Mouse (Mus musculus): ENCODE data around the gene Cyb561d2.

Cyb561d2 gene

GRCm38 (mm10) chr9:107520331-107520730 is 21.7 kb downstream of the Cyb561d2 start:
- DNase-seq: no peak

DNA sequence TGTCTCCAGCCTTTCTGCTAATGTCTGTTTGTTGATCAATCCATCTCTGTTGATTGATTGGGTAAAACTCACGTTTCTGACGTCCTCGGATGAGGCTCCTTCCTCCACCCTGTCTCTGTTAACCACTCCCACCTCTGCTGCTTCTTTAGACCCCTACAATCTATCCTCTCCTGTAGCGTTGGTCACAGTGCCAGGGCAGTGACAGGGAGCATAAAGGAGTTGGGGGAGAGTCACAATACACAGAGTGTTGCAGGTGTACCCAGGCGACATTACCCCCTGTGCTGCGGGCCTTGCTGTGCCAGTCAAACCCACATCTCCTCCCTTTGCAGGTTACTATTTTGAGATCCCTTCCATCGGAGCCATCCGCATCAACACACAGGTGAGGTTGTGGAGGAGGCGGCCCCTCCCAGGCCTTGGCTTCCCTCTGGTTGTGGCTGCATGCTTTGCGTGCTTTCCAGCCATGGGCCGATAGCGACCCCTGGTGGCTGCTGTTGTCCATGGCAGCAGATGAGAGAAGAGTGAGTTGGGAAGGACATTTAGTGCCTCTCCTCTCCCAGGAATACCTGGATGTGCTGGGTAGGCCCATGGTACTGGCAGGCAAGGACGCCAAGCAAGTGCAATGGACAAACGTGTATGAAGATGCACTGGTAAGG is 27.6 kb downstream of the Cyb561d2 start:
- peak; percentile 86 to 87 for DNase-seq

DNA sequence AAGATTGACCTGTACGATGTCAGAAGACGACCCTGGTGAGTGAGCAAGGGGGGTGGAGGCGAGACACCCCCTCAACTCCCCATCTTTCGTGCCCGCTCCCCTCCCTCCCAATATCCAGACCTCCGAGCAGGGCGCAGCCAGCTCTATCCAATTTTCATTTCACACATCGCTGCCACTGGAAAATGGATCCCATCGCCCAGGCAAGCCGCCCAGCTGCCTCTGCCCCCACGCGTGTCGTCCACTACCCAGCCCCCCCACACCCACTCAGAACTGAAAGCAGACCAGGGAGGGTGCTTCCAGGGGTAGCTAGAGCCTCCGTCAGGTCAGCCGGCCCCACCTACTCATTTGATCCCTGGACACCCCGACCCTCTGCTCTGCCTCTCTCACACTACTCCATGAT is 29.7 kb downstream of the Cyb561d2 start:
- no peak for DNase-seq

- no peak for DNase-seq
Observed at GRCm38 (mm10) chr9:107511436-107511835, 30.6 kb downstream of the Cyb561d2 start.

DNA sequence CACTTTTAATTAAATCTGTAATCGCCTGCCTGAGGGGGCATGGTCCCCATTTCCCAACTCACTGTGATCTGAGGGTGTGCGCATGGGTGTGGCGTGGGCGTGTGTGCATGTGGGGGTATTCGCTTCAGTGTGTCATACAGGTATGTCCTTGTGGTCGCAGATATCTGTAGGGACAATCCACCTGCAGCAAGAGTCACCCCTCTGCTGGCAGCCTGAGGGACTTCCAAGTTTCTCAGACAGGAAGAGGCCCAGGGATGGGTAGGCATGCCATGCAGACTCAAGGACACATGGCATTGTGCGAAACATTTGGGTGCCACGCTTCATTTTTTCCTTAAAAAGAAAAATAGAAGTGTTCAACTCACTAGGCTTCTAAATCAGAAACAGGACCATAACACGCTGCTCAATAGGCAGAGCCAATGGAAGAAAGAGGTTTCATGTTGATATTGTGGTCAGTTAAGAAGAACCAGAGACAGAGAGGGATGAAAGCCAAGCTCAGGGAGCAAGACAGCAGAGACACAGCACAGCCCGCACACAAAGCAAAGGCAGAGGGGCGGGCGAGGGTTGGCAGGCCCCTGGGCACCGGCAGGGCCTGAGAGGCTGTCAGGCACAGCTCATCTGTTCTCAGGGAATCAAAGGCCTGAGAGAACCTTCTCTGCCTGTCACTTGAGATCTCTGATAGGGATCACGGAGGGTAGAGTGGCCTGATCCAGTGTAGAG is 31.5 kb downstream of the Cyb561d2 start:
- no peak for DNase-seq

- no peak for DNase-seq
Observed at GRCm38 (mm10) chr9:107508266-107508665, 33.7 kb downstream of the Cyb561d2 start.

DNA sequence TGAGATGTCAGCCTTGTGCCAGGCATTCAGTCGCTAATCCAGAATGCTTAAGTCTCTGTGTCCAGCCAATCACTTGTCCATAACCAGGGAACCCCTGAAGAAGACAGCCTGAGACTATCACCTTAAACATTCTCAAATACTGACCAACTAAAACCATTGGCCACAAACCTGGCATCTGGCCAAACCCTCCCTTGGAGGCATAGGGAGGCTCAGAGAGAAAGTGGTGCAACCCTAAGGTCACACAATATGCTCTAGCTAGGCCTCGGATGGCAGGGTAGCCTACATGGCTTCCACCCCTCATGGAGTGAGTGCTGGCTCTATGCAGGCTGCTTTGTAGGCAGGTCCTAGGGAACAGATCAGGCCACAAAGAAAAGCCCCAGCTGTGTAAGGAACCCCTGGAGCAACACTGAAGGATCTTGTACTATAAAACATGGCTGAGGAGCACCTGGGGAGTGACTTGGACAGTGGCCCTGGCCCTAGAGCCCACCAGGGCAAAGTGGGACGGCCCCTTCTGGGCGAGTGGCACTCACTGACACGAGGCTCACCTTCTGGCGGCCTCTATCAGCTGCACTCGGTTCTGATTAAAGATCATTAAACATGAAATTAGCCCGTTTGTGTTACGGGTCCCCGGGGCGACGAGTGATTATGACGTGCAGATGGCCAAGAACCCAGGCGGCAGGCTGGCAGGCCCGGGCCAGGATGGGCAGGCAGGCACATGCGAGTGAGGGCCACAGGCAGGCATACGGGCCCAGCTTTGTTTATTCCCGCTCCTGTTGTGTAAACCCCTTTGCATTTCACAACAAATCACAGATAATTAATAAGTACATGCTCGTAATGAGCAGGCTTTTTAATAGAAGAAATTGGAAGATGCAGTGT is 37.1 kb downstream of the Cyb561d2 start:
- no peak for DNase-seq

GRCm38 (mm10) chr9:107502131-107502846 is 39.7 kb downstream of the Cyb561d2 start:
- no peak for DNase-seq

GRCm38 (mm10) chr9:107500708-107501286 is 41.2 kb downstream of the Cyb561d2 start:
- no peak for DNase-seq

DNA sequence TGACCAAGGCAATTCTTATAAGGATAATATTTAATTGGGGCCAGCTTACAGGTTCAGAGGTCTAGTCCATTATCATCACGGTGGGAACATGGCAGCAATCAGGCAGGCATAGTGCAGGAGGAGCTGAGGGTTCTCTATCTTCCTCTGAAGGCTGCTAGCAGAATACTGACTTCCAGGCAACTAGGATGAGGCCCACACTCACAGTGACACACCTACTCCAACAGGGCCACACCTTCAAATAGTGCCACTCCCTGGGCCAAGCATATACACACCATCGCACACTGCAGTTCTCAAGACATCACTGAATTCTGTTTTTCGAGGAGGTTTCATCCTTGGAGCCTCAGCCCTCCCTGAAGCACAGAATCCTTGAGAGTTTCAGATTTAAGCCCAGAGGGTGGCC is 45.6 kb downstream of the Cyb561d2 start:
- DNase-seq: no peak

DNA sequence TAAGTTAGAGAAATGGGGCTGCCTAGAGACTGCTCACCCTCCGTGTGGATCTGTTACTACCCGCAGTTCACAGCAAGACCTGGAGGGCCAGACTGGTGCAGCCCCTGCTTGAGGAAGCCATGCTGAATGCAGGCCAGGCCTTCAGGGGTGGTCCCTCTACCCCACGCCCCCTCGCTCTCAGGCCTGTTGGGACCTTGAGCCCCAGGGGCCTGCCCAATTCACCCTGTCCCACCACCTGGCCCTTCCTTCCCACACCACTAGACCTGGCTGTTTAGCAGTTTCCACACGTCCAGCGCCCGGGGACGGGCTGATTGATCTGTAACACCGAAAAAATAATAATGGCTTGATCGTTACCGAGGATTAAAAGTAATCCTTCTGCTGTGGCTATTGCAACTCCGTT is 47.8 kb downstream of the Cyb561d2 start:
- no peak for DNase-seq

GRCm38 (mm10) chr9:107493511-107493910 is 48.5 kb downstream of the Cyb561d2 start:
- no peak for DNase-seq

GRCm38 (mm10) chr9:107490625-107491024 is 51.4 kb downstream of the Cyb561d2 start:
- DNase-seq: no peak

DNA sequence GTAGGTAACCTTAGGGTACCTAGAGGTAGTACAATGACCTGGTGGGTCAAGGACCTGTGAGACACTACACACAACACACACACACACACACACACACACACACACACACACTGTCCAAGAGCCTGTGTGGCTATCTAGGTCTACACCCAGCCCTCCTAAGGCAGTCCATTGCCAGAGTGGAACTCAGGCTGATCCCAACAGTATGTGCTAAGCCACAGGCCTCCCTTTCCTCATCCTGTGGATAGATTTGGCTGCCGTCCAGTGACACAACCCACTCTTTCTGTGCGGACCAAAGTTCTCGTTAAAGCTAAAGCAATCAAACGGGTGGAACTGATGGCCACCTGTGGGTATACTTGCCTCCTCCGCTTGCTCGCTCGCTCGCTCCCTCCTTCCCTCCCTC is 51.8 kb downstream of the Cyb561d2 start:
- DNase-seq: no peak

Data from B cell, adult 2 months (primary cell).